Mouse (Mus musculus): ENCODE data around the gene Sertad2.

- TF ChIP-seq CTCF (IDR thresholded peaks at IDR 0.05; ENCODE audit: insufficient read depth, low read length) (no peak), POLR2A (IDR thresholded peaks at IDR 0.05; ENCODE audit: borderline replicate concordance, extremely low read depth, low read depth, low read length) (no peak)
Observed at GRCm38 (mm10) chr11:20613223-20613622, 70.2 kb downstream of the Sertad2 start.

Data from lung, adult 2 months (tissue).